Mouse (Mus musculus): ENCODE results near the gene Drc1.

Drc1 gene

DNA sequence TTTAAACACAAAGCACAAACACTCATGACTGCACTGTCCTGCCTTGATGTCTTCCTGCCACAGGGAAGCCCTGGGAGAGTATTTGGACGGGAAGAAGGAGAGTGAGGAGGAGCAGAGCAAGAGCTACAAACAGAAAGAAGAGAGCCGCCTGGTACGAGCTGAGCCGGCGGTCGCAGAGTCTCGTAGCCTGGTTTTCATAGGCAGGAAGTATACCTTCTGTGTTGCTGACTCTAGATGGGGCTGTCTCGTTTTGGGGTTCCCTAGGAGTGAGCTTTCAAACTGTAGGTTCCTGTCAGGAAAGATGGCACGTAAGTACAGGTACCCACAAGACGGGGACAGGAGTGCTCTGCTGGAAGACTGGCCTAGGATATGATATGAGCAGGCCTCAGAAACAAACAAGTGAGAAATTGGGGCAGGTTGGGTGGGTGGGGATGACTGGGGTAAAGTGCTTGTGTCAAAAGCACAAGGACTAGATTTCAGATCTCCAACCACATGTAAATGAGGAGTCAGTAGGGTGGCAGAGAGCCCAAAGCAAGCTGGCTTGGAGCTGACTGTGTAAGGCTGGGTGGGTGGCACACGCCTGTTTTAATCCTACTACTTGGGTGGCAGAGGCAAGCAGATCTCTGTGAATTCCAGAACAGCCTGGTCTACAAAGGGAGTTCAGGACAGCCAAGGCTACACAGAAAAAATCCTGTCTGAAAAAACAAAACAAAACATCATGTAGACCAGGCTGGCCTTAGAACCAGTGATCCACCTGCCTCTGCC lies 60.6 kb downstream of the Drc1 start:
- peaks cover 3% of the 10 kb centered on the region; the same call in 1 of the 2 replicates for H3K27me3 ChIP-seq (ENCODE audit: insufficient read depth, low read length)
- H3K4me1 ChIP-seq (replicated peaks; ENCODE audit: low read depth, low read length): peaks cover 14% of the 10 kb centered on the region
- TF ChIP-seq CTCF (conservative IDR thresholded peaks at IDR 0.05; ENCODE audit: low read length): no peak
- TF ChIP-seq POU5F1 (IDR thresholded peaks at IDR 0.05; ENCODE audit: borderline replicate concordance, low read length): no peak
- no peak for TF ChIP-seq NANOG (IDR thresholded peaks at IDR 0.05; ENCODE audit: borderline replicate concordance, low read length)
- H3K36me3 ChIP-seq (ENCODE audit: insufficient read depth, low read length): no peaks in the 10 kb centered on the region
- no peaks in the 10 kb centered on the region for H3K9me3 ChIP-seq (ENCODE audit: low read length)
- no peak overlapping the region for H3K4me3 ChIP-seq (replicated peaks; ENCODE audit: low read length)

DNA sequence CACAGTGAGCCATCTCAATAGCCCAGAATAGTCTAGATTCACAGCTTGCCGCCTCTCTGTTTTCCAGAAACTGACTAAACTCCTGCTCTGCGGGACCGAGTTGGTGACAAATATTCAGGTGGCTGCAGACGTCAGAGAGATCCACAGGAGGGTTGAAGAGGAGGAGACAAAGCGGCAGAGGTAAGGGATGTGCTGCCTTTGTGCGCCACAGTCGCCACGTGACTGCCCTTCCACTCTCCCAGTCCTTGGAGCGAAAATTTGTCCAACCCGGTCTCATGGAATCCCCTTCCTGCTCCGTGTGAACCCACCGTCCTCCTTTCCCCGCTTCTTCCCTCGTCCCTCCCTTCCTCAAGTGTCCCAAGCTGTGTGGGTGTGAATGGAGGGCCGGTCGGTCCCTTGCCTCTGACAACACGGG lies 61.4 kb downstream of the Drc1 start:
- Histone ChIP-seq H3K4me1 (replicated peaks; ENCODE audit: low read depth, low read length) (peaks cover 14% of the 10 kb centered on the region), H3K36me3 (ENCODE audit: insufficient read depth, low read length) (no peaks in the 10 kb centered on the region), H3K27me3 (ENCODE audit: insufficient read depth, low read length) (peaks cover 3% of the 10 kb centered on the region; the same call in 1 of the 2 replicates), H3K4me3 (replicated peaks; ENCODE audit: low read length) (peak overlapping the region; percentile 53), H3K9me3 (ENCODE audit: low read length) (no peaks in the 10 kb centered on the region)
- no peak for TF ChIP-seq POU5F1 (IDR thresholded peaks at IDR 0.05; ENCODE audit: borderline replicate concordance, low read length)
- no peak for TF ChIP-seq NANOG (IDR thresholded peaks at IDR 0.05; ENCODE audit: borderline replicate concordance, low read length)
- TF ChIP-seq CTCF (conservative IDR thresholded peaks at IDR 0.05; ENCODE audit: low read length): no peak

DNA sequence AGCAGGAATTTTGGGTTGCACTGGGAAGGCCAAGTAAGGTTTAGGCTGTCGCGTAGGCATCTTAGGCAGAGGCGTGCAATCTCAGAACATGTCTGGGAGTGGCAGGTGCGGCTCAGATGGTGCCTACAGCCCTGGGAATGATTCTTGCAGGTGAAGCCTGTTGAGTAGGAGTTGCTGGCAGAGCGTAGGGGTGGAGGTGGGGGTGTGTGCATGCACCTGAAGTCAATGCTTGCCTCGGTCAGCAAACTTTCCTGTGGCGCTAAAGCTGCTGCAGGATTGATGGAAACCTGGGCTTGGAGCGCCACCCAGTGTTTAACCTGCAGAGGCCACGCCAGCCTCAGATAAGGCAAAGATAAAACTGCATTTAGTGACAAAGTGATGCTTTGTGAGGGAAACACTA lies 61.9 kb downstream of the Drc1 start:
- peaks cover 3% of the 10 kb centered on the region; the same call in 1 of the 2 replicates for H3K27me3 ChIP-seq (ENCODE audit: insufficient read depth, low read length)
- H3K9me3 ChIP-seq (ENCODE audit: low read length): no peaks in the 10 kb centered on the region
- peaks cover 14% of the 10 kb centered on the region for H3K4me1 ChIP-seq (replicated peaks; ENCODE audit: low read depth, low read length)
- peak; percentile 86 for TF ChIP-seq CTCF (conservative IDR thresholded peaks at IDR 0.05; ENCODE audit: low read length)
- no peak for TF ChIP-seq NANOG (IDR thresholded peaks at IDR 0.05; ENCODE audit: borderline replicate concordance, low read length)
- TF ChIP-seq POU5F1 (IDR thresholded peaks at IDR 0.05; ENCODE audit: borderline replicate concordance, low read length): no peak
- no peaks in the 10 kb centered on the region for H3K36me3 ChIP-seq (ENCODE audit: insufficient read depth, low read length)
- H3K4me3 ChIP-seq (replicated peaks; ENCODE audit: low read length): peak overlapping the region; percentile 53

DNA sequence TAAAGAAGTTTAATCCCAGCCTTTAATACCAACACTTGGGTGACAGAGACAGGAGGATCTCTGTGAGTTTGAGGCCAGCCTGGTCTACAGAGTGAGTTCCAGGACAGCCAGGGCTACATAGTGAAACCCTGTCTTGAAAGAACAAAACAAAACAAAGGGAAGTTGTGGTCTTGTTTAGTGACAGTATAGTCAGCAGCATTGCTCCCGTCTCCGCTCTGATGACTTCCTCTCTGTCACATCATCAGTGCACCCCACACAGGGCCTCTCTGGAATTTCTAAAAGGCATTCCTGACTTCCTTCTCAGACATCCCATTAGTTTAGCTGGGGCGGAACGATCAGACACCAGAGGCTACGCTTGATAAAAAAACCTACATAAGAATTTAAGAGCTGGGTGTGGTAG lies 62.7 kb downstream of the Drc1 start:
- TF ChIP-seq CTCF (conservative IDR thresholded peaks at IDR 0.05; ENCODE audit: low read length) (no peak), NANOG (IDR thresholded peaks at IDR 0.05; ENCODE audit: borderline replicate concordance, low read length) (no peak), POU5F1 (IDR thresholded peaks at IDR 0.05; ENCODE audit: borderline replicate concordance, low read length) (no peak)
- H3K9me3 ChIP-seq (ENCODE audit: low read length): no peaks in the 10 kb centered on the region
- H3K36me3 ChIP-seq (ENCODE audit: insufficient read depth, low read length): no peaks in the 10 kb centered on the region
- peaks cover 3% of the 10 kb centered on the region; the same call in 1 of the 2 replicates for H3K27me3 ChIP-seq (ENCODE audit: insufficient read depth, low read length)
- H3K4me1 ChIP-seq (replicated peaks; ENCODE audit: low read depth, low read length): peaks cover 14% of the 10 kb centered on the region
- no peak overlapping the region for H3K4me3 ChIP-seq (replicated peaks; ENCODE audit: low read length)

DNA sequence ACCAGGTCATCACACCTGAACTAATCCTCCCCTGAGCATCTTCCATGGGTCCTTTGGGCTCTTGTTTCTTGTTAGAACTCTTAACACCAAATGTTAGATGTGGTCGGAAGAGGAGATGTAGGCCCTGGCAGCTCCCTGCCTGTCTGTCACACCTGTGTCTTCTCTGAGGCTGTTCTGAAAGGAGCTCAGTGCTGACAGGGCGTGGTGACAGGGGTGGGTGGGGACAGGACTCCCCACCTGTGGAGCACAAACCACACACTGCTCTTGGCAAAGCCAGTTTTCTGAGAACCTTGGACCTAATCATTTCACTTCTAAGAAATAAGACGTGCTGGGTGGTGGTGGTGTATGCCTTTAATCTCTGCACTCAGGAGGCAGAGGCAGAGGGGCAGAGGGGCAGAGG lies 72.4 kb downstream of the Drc1 start:
- no peaks in the 10 kb centered on the region for H3K36me3 ChIP-seq (ENCODE audit: insufficient read depth, low read length)

DNA sequence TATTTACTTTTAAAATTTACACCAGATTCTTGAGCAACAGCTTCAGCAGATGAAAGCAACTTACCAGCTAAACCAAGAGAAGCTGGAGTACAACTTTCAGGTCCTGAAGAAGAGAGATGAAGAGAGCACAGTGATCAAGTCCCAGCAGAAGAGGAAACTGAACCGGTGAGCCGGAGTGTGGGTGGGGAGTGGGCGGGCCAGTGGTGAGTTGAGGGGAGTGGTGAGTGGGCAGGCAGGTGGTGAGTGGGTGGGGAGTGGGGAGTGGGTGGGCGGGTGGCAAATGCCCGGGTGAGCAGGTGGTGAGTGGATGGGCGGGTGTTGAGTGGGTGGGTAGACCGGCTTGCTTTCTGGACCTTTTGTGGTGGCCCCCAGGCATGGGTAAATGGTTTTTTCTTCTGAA lies 73.9 kb downstream of the Drc1 start:
- TF ChIP-seq POU5F1 (IDR thresholded peaks at IDR 0.05; ENCODE audit: borderline replicate concordance, low read length) (no peak), CTCF (conservative IDR thresholded peaks at IDR 0.05; ENCODE audit: low read length) (no peak), NANOG (IDR thresholded peaks at IDR 0.05; ENCODE audit: borderline replicate concordance, low read length) (no peak)
- H3K36me3 ChIP-seq (ENCODE audit: insufficient read depth, low read length): no peaks in the 10 kb centered on the region
- 0 out of 2 replicates have a peak, but pooled peaks cover 5% of the 10 kb centered on the region for H3K4me1 ChIP-seq (replicated peaks; ENCODE audit: low read depth, low read length)

More for the DNA sequence above, 72.4 kb downstream of the Drc1 start:
- 0 out of 2 replicates have a peak, but pooled peaks cover 5% of the 10 kb centered on the region for H3K4me1 ChIP-seq (replicated peaks; ENCODE audit: low read depth, low read length)
- H3K9me3 ChIP-seq (ENCODE audit: low read length): no peaks in the 10 kb centered on the region
- H3K4me3 ChIP-seq (replicated peaks; ENCODE audit: low read length): no peak overlapping the region
- H3K27me3 ChIP-seq (ENCODE audit: insufficient read depth, low read length): peaks cover 5% of the 10 kb centered on the region; the same call in 1 of the 2 replicates
- TF ChIP-seq CTCF (conservative IDR thresholded peaks at IDR 0.05; ENCODE audit: low read length): no peak
- no peak for TF ChIP-seq NANOG (IDR thresholded peaks at IDR 0.05; ENCODE audit: borderline replicate concordance, low read length)
- no peak for TF ChIP-seq POU5F1 (IDR thresholded peaks at IDR 0.05; ENCODE audit: borderline replicate concordance, low read length)

DNA sequence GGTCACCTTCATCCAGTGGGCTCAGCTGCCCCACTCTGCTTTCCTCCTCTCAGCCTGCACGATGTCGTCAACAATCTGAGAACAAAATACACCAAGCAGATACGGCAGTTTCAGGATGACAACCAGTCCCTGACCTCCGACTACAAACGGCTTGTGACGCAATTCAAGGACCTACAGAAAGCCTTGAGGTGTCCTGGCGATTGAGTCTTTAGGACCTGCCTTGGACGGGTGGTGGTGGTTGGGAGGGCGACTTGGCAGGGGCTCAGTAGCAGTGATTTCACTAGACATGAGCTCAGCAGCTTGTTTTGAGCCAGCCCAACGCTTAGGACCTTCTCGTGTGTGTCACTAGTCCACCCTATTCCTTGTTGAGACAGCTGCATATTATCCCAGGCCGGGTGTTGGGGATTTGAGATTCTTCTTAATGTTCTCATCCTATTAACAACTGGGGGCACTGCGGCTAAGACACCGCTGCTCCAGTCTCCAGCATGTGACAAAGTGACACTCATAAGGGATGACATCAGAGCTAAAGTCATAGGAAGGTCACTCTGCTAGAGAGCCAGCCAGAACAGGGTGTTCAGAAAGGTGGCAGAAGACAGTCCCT lies 74.5 kb downstream of the Drc1 start:
- no peak overlapping the region for H3K4me3 ChIP-seq (replicated peaks; ENCODE audit: low read length)
- no peaks in the 10 kb centered on the region for H3K36me3 ChIP-seq (ENCODE audit: insufficient read depth, low read length)
- peaks cover 12% of the 10 kb centered on the region; the same call in 1 of the 2 replicates for H3K27me3 ChIP-seq (ENCODE audit: insufficient read depth, low read length)
- H3K4me1 ChIP-seq (replicated peaks; ENCODE audit: low read depth, low read length): 0 out of 2 replicates have a peak, but pooled peaks cover 5% of the 10 kb centered on the region
- TF ChIP-seq NANOG (IDR thresholded peaks at IDR 0.05; ENCODE audit: borderline replicate concordance, low read length) (no peak), POU5F1 (IDR thresholded peaks at IDR 0.05; ENCODE audit: borderline replicate concordance, low read length) (no peak), CTCF (conservative IDR thresholded peaks at IDR 0.05; ENCODE audit: low read length) (no peak)
- H3K9me3 ChIP-seq (ENCODE audit: low read length): no peaks in the 10 kb centered on the region

More for the DNA sequence above, 73.9 kb downstream of the Drc1 start:
- no peaks in the 10 kb centered on the region for H3K9me3 ChIP-seq (ENCODE audit: low read length)
- H3K27me3 ChIP-seq (ENCODE audit: insufficient read depth, low read length): peaks cover 12% of the 10 kb centered on the region; the same call in 1 of the 2 replicates
- no peak overlapping the region for H3K4me3 ChIP-seq (replicated peaks; ENCODE audit: low read length)

DNA sequence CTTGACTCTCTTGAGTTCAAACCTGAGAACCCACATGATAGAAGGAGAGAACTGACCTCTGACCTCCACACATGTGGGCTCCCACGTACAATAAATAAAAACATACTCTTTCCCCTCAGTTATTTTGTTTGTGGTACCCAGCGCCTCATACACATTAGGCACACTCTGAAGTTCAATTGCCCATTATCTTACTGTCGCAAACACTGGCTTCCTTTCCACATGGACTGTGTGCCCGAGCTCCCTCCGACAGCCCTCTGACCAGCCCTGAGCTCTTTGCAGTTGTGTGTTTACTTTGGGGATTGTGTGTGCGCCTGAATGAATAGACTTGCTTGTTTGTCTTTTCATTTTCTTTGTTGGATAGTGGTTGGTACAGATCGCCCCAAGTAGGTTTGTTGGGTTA lies 75.5 kb downstream of the Drc1 start:
- Histone ChIP-seq H3K36me3 (ENCODE audit: insufficient read depth, low read length) (no peaks in the 10 kb centered on the region), H3K9me3 (ENCODE audit: low read length) (no peaks in the 10 kb centered on the region), H3K4me1 (replicated peaks; ENCODE audit: low read depth, low read length) (0 out of 2 replicates have a peak, but pooled peaks cover 5% of the 10 kb centered on the region), H3K27me3 (ENCODE audit: insufficient read depth, low read length) (peaks cover 12% of the 10 kb centered on the region; the same call in 1 of the 2 replicates), H3K4me3 (replicated peaks; ENCODE audit: low read length) (no peak overlapping the region)
- TF ChIP-seq NANOG (IDR thresholded peaks at IDR 0.05; ENCODE audit: borderline replicate concordance, low read length) (no peak), POU5F1 (IDR thresholded peaks at IDR 0.05; ENCODE audit: borderline replicate concordance, low read length) (no peak), CTCF (conservative IDR thresholded peaks at IDR 0.05; ENCODE audit: low read length) (no peak)
